25 mouse cellular contexts compared by ENCODE assay signal in genomic region chr10:56691467-56691866, GRCm38 (mm10).
DNase-seq lines count a peak whose midpoint lies in the region; ATAC-seq and TF ChIP-seq lines count a peak whose summit lies in the region.
"Had no signal": no experiment of that assay in that cellular context is flagged by ENCODE, and none has a peak within 500 bp of the region (broad histone marks: within the 10 kb centered on the region; RNA-seq: fewer than 3 reads in every experiment).

No protein-coding gene starts in this region.

- no peaks in the 10 kb centered on the region for H3K9me3 ChIP-seq in heart, embryonic 11.5 days (replicated peaks; ENCODE audit: control insufficient read depth, low read length)
- no peaks in the 10 kb centered on the region for H3K9me3 ChIP-seq in heart, embryonic 15.5 days (replicated peaks)
- H3K9me3 ChIP-seq: embryonic facial prominence, embryonic 12.5 days; embryonic facial prominence, embryonic 15.5 days; hindbrain, embryonic 13.5 days; intestine, embryonic 15.5 days had no signal

- intact Hi-C loops in gastrocnemius, adult 2 months (cut with DNase I), result no loop called here
- intact Hi-C loops in gastrocnemius, postnatal 36 days (cut with DNase I), result no loop called here
- intact Hi-C loops in heart, adult 2 months (cut with DNase I), result loop anchor here (1.0 kb wide), 1 partner anchor 63 kb away; no protein-coding TSS in a partner anchor
- intact Hi-C loops in heart, postnatal 14 days (cut with DNase I), result no loop called here

- H3K27ac ChIP-seq in gastrocnemius, adult 2 months, result peak overlapping the region; percentile 74
- H3K27ac ChIP-seq in heart, adult 2 months, result peak overlapping the region; percentile 74
- H3K27ac ChIP-seq in heart, embryonic 11.5 days (ENCODE audit: low read depth, low read length), result no peak overlapping the region
- H3K27ac ChIP-seq in heart, embryonic 15.5 days, result 0 out of 2 replicates have a peak overlapping the region, but pooled peaks have one; percentile 20
- peak overlapping the region; percentile 94 for H3K27ac ChIP-seq in brown adipose tissue, adult 24 weeks (replicated peaks; ENCODE audit: low read depth, low read length)
- H3K27ac ChIP-seq: embryonic facial prominence, embryonic 12.5 days; embryonic facial prominence, embryonic 15.5 days; hindbrain, embryonic 13.5 days; intestine, embryonic 15.5 days had no signal

- no peak overlapping the region for H3K4me2 ChIP-seq in heart, embryonic 11.5 days
- no peak overlapping the region for H3K4me2 ChIP-seq in heart, embryonic 15.5 days
- H3K4me2 ChIP-seq: embryonic facial prominence, embryonic 12.5 days; embryonic facial prominence, embryonic 15.5 days; hindbrain, embryonic 13.5 days; intestine, embryonic 15.5 days had no signal

- TF ChIP-seq CTCF in gastrocnemius, adult 2 months (IDR thresholded peaks at IDR 0.05), result no peak
- TF ChIP-seq CTCF in heart, adult 2 months (IDR thresholded peaks at IDR 0.05), result no peak

- H3K79me2 ChIP-seq in heart, adult 2 months (replicated peaks; ENCODE audit: control insufficient read depth, insufficient read depth, low read length), result no peaks in the 10 kb centered on the region

- TF ChIP-seq EP300 in heart, adult 2 months (IDR thresholded peaks at IDR 0.05; ENCODE audit: insufficient read depth, low read depth, low read length), result peak; percentile 41; the same call in 1 of the 2 replicates

- TF ChIP-seq POLR2A in heart, adult 2 months (IDR thresholded peaks at IDR 0.05; ENCODE audit: insufficient read depth, low read depth, low read length), result no peak

- H3K9ac ChIP-seq in heart, adult 2 months (ENCODE audit: low read depth, low read length), result no peak overlapping the region
- no peak overlapping the region for H3K9ac ChIP-seq in heart, embryonic 11.5 days (ENCODE audit: low read depth, low read length)
- no peak overlapping the region for H3K9ac ChIP-seq in heart, embryonic 15.5 days
- H3K9ac ChIP-seq: embryonic facial prominence, embryonic 12.5 days; embryonic facial prominence, embryonic 15.5 days; forebrain, postnatal 0 days; hindbrain, embryonic 13.5 days; intestine, embryonic 15.5 days had no signal

- peaks cover 3% of the 10 kb centered on the region; the same call in 1 of the 2 replicates for H3K36me3 ChIP-seq in heart, adult 2 months (ENCODE audit: control insufficient read depth, insufficient read depth, low read length)
- no peaks in the 10 kb centered on the region for H3K36me3 ChIP-seq in heart, embryonic 11.5 days (ENCODE audit: control insufficient read depth, insufficient read depth, low read length)
- H3K36me3 ChIP-seq in heart, embryonic 15.5 days, result no peaks in the 10 kb centered on the region
- H3K36me3 ChIP-seq: embryonic facial prominence, embryonic 12.5 days; embryonic facial prominence, embryonic 15.5 days; hindbrain, embryonic 13.5 days; intestine, embryonic 15.5 days had no signal

- no peaks in the 10 kb centered on the region for H3K27me3 ChIP-seq in heart, adult 2 months (ENCODE audit: control insufficient read depth, insufficient read depth, low read length)
- no peaks in the 10 kb centered on the region for H3K27me3 ChIP-seq in heart, embryonic 11.5 days (ENCODE audit: control insufficient read depth, insufficient read depth, low read length)
- no peaks in the 10 kb centered on the region for H3K27me3 ChIP-seq in heart, embryonic 15.5 days
- H3K27me3 ChIP-seq: embryonic facial prominence, embryonic 12.5 days; embryonic facial prominence, embryonic 15.5 days; hindbrain, embryonic 13.5 days; intestine, embryonic 15.5 days had no signal

- ATAC-seq in heart, embryonic 11.5 days (replicated peaks; ENCODE audit: insufficient number of reproducible peaks, low FRiP score, low TSS enrichment), result no peak
- ATAC-seq in heart, embryonic 15.5 days (replicated peaks; ENCODE audit: insufficient number of reproducible peaks, insufficient read depth, low FRiP score, low read depth), result no peak
- ATAC-seq: activated CD4-positive, CD25-positive, alpha-beta regulatory T cell, adult 4 months; forebrain, embryonic 14.5 days; forebrain, postnatal 0 days; hindbrain, embryonic 16.5 days had no signal

- 29% methylated on average over 2 of the region's 2 CpGs for WGBS in heart, adult 2 months
- WGBS in heart, embryonic 11.5 days (ENCODE audit: insufficient replicate concordance), result 66% methylated on average over 2 of the region's 2 CpGs
- 58% methylated on average over 2 of the region's 2 CpGs for WGBS in heart, embryonic 15.5 days

- no peak overlapping the region for H3K4me3 ChIP-seq in gastrocnemius, adult 2 months
- H3K4me3 ChIP-seq in heart, adult 2 months, result no peak overlapping the region
- no peak overlapping the region for H3K4me3 ChIP-seq in heart, embryonic 11.5 days (ENCODE audit: low read depth, low read length)
- H3K4me3 ChIP-seq in heart, embryonic 15.5 days, result no peak overlapping the region
- H3K4me3 ChIP-seq in brown adipose tissue, adult 24 weeks (ENCODE audit: insufficient read depth, low read depth, low read length), result no peak overlapping the region
- H3K4me3 ChIP-seq: embryonic facial prominence, embryonic 12.5 days; embryonic facial prominence, embryonic 15.5 days; hindbrain, embryonic 13.5 days; intestine, embryonic 15.5 days had no signal

- H3K4me1 ChIP-seq in heart, adult 2 months (ENCODE audit: control insufficient read depth, insufficient read depth, low read length), result peaks cover 2% of the 10 kb centered on the region
- no peaks in the 10 kb centered on the region for H3K4me1 ChIP-seq in heart, embryonic 11.5 days (ENCODE audit: control insufficient read depth, insufficient read depth, low read length)
- no peaks in the 10 kb centered on the region for H3K4me1 ChIP-seq in heart, embryonic 15.5 days (replicated peaks)
- H3K4me1 ChIP-seq in brown adipose tissue, adult 24 weeks (ENCODE audit: control insufficient read depth, insufficient read depth, insufficient read length, low read length), result peaks cover 10% of the 10 kb centered on the region; the same call in 1 of the 2 replicates
- H3K4me1 ChIP-seq: embryonic facial prominence, embryonic 12.5 days; embryonic facial prominence, embryonic 15.5 days; hindbrain, embryonic 13.5 days; intestine, embryonic 15.5 days had no signal

- DNase-seq in gastrocnemius, adult 2 months, result no peak
- no peak for DNase-seq in gastrocnemius, postnatal 36 days
- DNase-seq in heart, adult 2 months, result peak in 1 of 2 experiments; percentile 8
- no peak for DNase-seq in heart, postnatal 14 days
- DNase-seq in right cerebral cortex, adult 2 months (ENCODE audit: low spot score in 2 of 2), result no peak
- DNase-seq: adrenal gland, postnatal 10 days; adrenal gland, postnatal 36 days; cerebellum, adult 11 months; cerebellum, adult 2 months; cerebellum, adult 9-11 months; cerebellum, postnatal 25 days; forebrain, postnatal 0 days; gastrocnemius, postnatal 25 days; kidney, adult 11 months; kidney, adult 9 months had no signal
